Mouse (Mus musculus) forebrain, embryonic 10.5 days (tissue): ENCODE measurements at regions not wholly inside any gene's neighbourhood (a gene's known extent, or its start where the extent isn't known, plus 50 kb on each side); places are given as distances from the start of the nearest gene placed in this dataset.

Source experiments
- DNase-seq: peaks from one replicate; pipeline ENCODE4 v3.0.0-alpha.2; 2017; ENCODE audit warnings: low spot score; ENCODE audit errors: extremely low spot score
- H3K27ac ChIP-seq: fragments of 300-500 bp; sonication (generic); 2 replicates; pipeline ENCODE4 v1.5.1; 2016; ENCODE audit warnings: mild to moderate bottlenecking
- H3K27me3 ChIP-seq: fragments of 300-500 bp; sonication (generic); 2 replicates; pipeline ENCODE4 v1.6.1; 2016; ENCODE audit warnings: mild to moderate bottlenecking; ENCODE audit not compliant: poor library complexity, severe bottlenecking
- H3K36me3 ChIP-seq: fragments of 300-500 bp; sonication (generic); replicated peaks from 2 replicates; pipeline ENCODE4 v1.6.1; 2016; ENCODE audit warnings: mild to moderate bottlenecking, moderate library complexity
- H3K4me1 ChIP-seq: fragments of 300-500 bp; sonication (generic); 2 replicates; pipeline ENCODE4 v1.6.1; 2016
- H3K4me3 ChIP-seq: fragments of 300-500 bp; sonication (generic); 2 replicates; pipeline ENCODE4 v1.5.1; 2016; ENCODE audit warnings: mild to moderate bottlenecking, moderate library complexity
- H3K9me3 ChIP-seq: fragments of 300-500 bp; sonication (generic); 2 replicates; pipeline ENCODE4 v1.6.1; 2016; ENCODE audit warnings: mild to moderate bottlenecking, moderate library complexity
- whole genome bisulfite sequencing: fragments of 180-500 bp; shearing (Covaris S2); methylation state at CpG from one replicate; pipeline ENCODE4 v1.1.7; 2016; 5-methylcytosine and 5-hydroxymethylcytosine counted together

DNA sequence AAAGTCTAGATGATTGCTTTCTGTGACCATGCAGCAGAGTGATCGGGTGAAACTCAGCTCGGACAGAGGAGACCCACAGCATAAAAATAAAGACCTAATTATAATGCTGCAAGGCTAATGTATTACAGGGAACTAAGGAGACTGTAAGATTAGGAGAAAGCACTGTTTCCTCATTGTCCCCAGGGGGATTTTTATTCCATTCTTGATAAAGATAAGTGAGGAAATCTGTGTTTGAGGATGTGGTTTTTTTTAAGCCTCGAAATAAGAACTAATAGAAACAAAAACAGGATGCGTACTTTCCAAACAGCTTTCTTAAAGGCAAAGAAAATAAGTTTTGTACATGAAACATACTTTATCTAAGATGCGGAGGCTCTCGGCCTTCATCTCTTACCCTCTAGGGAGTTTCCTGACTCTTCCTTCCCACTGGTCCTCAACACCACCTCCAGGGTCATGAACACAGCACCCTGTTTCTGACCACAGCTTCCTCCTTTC is 94.8 kb downstream of the Hs3st3b1 start:
- DNase-seq, result no peak
- no peak overlapping the region for H3K27ac ChIP-seq
- H3K4me1 ChIP-seq, result no peaks in the 10 kb centered on the region
- H3K4me3 ChIP-seq, result no peak overlapping the region
- 91% methylated on average over 6 of the region's 6 CpGs for WGBS
- H3K9me3 ChIP-seq, result no peaks in the 10 kb centered on the region
- no peaks in the 10 kb centered on the region for H3K36me3 ChIP-seq
- no peaks in the 10 kb centered on the region for H3K27me3 ChIP-seq

DNA sequence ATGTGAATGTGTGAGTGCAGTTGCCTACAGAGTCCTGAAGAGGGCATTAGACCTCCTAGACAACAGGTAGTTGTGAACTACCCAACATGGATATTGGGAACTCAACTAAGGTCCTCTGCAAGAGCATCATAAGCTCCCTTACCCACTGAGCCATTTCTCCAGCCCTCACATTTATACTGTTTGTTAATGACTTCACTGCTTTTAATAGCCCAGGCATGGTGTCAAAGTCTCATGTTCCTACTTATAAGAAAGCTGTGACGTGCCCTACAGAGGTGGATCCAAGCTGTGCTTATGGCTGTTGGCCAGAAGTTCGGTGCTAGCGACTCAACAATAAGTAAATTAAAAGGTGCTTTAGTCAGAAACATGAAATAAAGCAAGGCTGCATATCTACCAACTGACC is 88.6 kb downstream of the Hs3st3b1 start:
- Histone ChIP-seq H3K9me3 (no peaks in the 10 kb centered on the region), H3K27ac (no peak overlapping the region), H3K4me3 (no peak overlapping the region), H3K27me3 (0 out of 2 replicates have a peak, but pooled peaks cover 3% of the 10 kb centered on the region), H3K4me1 (0 out of 2 replicates have a peak, but pooled peaks cover 6% of the 10 kb centered on the region), H3K36me3 (no peaks in the 10 kb centered on the region)
- no peak for DNase-seq
- 95% methylated on average over 3 of the region's 3 CpGs for WGBS

GRCm38 (mm10) chr11:63834140-63834539 is 88.0 kb downstream of the Hs3st3b1 start:
- 0 out of 2 replicates have a peak, but pooled peaks cover 6% of the 10 kb centered on the region for H3K4me1 ChIP-seq
- H3K27me3 ChIP-seq, result 0 out of 2 replicates have a peak, but pooled peaks cover 3% of the 10 kb centered on the region
- WGBS, result 90% methylated on average over 4 of the region's 4 CpGs
- no peaks in the 10 kb centered on the region for H3K36me3 ChIP-seq
- no peak overlapping the region for H3K27ac ChIP-seq
- no peak overlapping the region for H3K4me3 ChIP-seq
- no peaks in the 10 kb centered on the region for H3K9me3 ChIP-seq
- DNase-seq, result no peak

DNA sequence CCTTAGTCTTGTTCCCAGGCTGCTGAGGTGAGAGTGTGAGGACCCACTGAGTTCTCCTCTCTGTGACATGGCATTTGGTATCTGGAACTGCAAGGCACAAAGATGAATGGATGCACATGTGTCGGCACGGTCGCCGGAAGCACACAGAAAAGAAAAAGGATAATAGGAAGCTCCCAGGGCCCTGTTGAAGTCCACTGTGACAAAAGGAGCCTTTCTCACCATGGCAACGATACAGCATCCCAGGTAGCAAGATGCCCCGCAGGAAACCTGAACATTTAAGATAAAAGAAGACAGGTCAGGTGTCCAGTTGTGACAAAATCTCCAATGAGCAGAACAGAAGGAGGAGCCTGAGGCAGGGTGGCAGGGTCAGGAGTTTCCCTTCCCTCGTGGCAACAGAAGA is 87.5 kb downstream of the Hs3st3b1 start:
- H3K27ac ChIP-seq, result no peak overlapping the region
- H3K36me3 ChIP-seq, result no peaks in the 10 kb centered on the region
- H3K4me3 ChIP-seq, result no peak overlapping the region
- WGBS, result 67% methylated on average over 7 of the region's 7 CpGs
- H3K4me1 ChIP-seq, result 0 out of 2 replicates have a peak, but pooled peaks cover 6% of the 10 kb centered on the region
- H3K27me3 ChIP-seq, result 0 out of 2 replicates have a peak, but pooled peaks cover 3% of the 10 kb centered on the region
- DNase-seq, result no peak
- no peaks in the 10 kb centered on the region for H3K9me3 ChIP-seq
